Mouse (Mus musculus) right cerebral cortex, postnatal 4 days (tissue): ENCODE measurements around the gene Pipox.

Experiments
- DNase-seq: peaks from one replicate; pipeline ENCODE4 v3.0.0-alpha.2; 2022

The Pipox gene

GRCm38 (mm10) chr11:77843068-77843905, 50.6 kb downstream of the Pipox start:
- DNase-seq, result no peak

DNA sequence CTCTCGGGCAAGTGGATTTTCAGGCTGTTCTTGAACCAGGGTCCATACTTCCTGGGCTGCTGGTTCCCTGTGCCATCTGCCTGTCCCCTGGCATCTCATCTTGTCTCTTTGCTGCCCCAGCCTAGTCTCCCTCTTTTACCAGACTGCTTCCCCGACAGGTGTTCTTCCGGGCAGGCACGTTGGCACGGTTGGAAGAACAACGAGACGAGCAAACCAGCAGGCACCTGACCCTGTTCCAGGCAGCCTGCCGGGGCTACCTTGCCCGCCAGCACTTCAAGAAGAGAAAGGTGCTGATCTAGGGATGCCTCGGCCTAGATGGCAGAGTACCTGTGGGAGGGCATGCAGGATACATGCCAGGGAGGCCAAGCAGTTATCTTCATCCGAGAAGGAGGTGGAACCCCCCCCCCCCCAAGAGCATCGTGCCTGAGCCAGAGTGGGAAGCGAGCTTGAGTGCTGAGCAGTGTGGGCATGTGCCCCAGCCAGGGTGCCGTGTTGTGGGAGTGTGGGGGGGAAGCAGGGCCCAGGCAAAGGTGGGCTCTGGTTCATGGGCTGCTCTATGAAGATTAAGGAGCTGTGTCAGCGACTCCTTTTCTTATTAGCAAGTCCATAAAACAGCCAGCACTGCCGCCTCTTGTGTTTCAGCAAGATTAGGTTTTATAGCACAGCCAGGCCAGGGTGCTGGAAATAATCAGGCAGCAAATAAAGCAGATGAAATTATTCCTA, 53.2 kb downstream of the Pipox start:
- DNase-seq, result no peak

- DNase-seq, result no peak
Measured at GRCm38 (mm10) chr11:77837856-77838255, 56.0 kb downstream of the Pipox start.

GRCm38 (mm10) chr11:77836751-77837150, 57.1 kb downstream of the Pipox start:
- DNase-seq, result no peak

- no peak for DNase-seq
Measured at GRCm38 (mm10) chr11:77836290-77836689, 57.6 kb downstream of the Pipox start.

DNA sequence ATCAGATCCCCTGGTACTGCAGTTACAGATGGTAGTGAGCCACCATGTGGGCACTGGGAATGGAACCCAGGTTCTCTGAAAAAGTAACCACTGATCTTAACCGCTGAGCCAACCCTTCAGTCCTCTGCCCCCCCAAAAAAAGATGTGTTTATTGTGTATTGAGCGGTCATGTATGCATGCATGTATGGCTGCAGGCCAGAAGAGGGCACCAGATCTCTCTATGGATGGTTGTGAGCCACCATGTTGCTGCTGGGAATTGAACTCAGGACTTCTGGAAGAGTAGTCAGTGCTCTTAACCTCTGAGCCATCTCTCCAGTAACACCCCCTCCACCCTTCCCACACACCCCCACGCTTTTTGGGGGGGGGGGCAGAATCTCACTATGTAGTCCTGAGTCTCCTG, 58.8 kb downstream of the Pipox start:
- no peak for DNase-seq

DNA sequence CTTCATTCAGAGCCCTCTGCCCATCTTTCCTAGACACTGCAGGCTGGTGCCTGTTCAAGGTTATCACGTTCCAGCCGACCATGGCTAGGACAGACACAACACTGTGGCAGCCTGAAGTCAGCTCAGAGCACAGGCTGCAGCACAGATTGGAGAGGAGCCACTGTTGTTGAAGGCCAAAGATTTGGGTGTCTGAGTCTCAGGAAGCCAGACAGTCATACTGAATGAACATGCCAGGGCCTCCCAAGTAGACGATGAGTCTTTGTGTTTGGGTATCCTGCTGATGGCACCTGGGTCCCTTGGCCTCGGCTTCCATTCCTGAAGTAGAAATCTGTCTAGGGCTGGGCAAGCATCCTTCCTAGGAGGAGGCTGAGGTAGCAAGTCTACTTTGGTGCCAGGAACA, 61.4 kb downstream of the Pipox start:
- no peak for DNase-seq

GRCm38 (mm10) chr11:77830875-77831274, 63.0 kb downstream of the Pipox start:
- DNase-seq, result no peak
